Mouse (Mus musculus) cortical plate, adult 2 months (tissue): ENCODE measurements around the gene Echs1. TPM values are rescaled to one million over a fixed set of nuclear protein-coding genes. Genes with fewer than 3 reads are reported as not detected.

Experiments used
- H3K27ac ChIP-seq: fragments of 200-500 bp; 2 replicates; pipeline ENCODE4 v1.5.1; 2012; ENCODE audit warnings: low read length, control low read depth, inconsistent platforms; ENCODE audit not compliant: insufficient read depth
- H3K4me1 ChIP-seq: fragments of 200-500 bp; 2 replicates; pipeline ENCODE4 v1.6.1; 2011; ENCODE audit warnings: low read length; ENCODE audit not compliant: control insufficient read depth, insufficient read depth
- H3K4me3 ChIP-seq: fragments of 200-500 bp; 2 replicates; pipeline ENCODE4 v1.5.1; 2011; ENCODE audit warnings: mild to moderate bottlenecking, low read length, control low read depth; ENCODE audit not compliant: insufficient read depth
- CTCF ChIP-seq: fragments of 200-500 bp; IDR thresholded peaks from 2 replicates; pipeline ENCODE4 v1.5.1; 2011; ENCODE audit warnings: mild to moderate bottlenecking, control low read depth, low read length; ENCODE audit not compliant: insufficient read depth; ENCODE audit errors: extremely low read depth
- POLR2A ChIP-seq: fragments of 200-500 bp; IDR thresholded peaks from 2 replicates; pipeline ENCODE4 v1.6.1; 2011; ENCODE audit warnings: mild to moderate bottlenecking, low read length, control low read depth; ENCODE audit not compliant: insufficient read depth; ENCODE audit errors: extremely low read depth
- polyA plus RNA-seq: library from polyadenylated mRNA; depleted of rRNA; stranded (reverse); fragments of >200 nt; gene quantifications from 2 replicates; pipeline ENCODE4 v1.2.3, GENCODE M21; 2012; rRNA removed

The Echs1 gene
- polyA plus RNA-seq, 1 experiment, result 67.2 TPM

- TF ChIP-seq CTCF (no peak), POLR2A (no peak)
- no peak overlapping the region for H3K27ac ChIP-seq
- no peaks in the 10 kb centered on the region for H3K4me1 ChIP-seq
- no peak overlapping the region for H3K4me3 ChIP-seq
Observed at GRCm38 (mm10) chr7:140070042-140070711, 46.1 kb downstream of the Echs1 start.

GRCm38 (mm10) chr7:140067397-140067796, 48.9 kb downstream of the Echs1 start:
- Histone ChIP-seq H3K4me1 (no peaks in the 10 kb centered on the region), H3K27ac (no peak overlapping the region), H3K4me3 (no peak overlapping the region)
- TF ChIP-seq CTCF (no peak), POLR2A (no peak)

- Histone ChIP-seq H3K4me3 (no peak overlapping the region), H3K27ac (no peak overlapping the region), H3K4me1 (no peaks in the 10 kb centered on the region)
- TF ChIP-seq POLR2A (no peak), CTCF (peak; percentile 83)
Observed at GRCm38 (mm10) chr7:140063092-140063491, 53.2 kb downstream of the Echs1 start.

- peak; percentile 36 for TF ChIP-seq CTCF
- no peak for TF ChIP-seq POLR2A
- H3K4me1 ChIP-seq, result no peaks in the 10 kb centered on the region; the same call in 1 of the 2 replicates
- no peak overlapping the region for H3K4me3 ChIP-seq
- H3K27ac ChIP-seq, result no peak overlapping the region
Observed at GRCm38 (mm10) chr7:140062307-140062706, 54.0 kb downstream of the Echs1 start.

GRCm38 (mm10) chr7:140061832-140062130, 54.5 kb downstream of the Echs1 start:
- Histone ChIP-seq H3K4me1 (no peaks in the 10 kb centered on the region; the same call in 1 of the 2 replicates), H3K4me3 (no peak overlapping the region), H3K27ac (no peak overlapping the region)
- no peak for TF ChIP-seq CTCF
- no peak for TF ChIP-seq POLR2A

GRCm38 (mm10) chr7:140060936-140061831, 55.1 kb downstream of the Echs1 start:
- Histone ChIP-seq H3K4me3 (no peak overlapping the region), H3K27ac (no peak overlapping the region), H3K4me1 (no peaks in the 10 kb centered on the region; the same call in 1 of the 2 replicates)

GRCm38 (mm10) chr7:140059601-140060000, 56.7 kb downstream of the Echs1 start:
- Histone ChIP-seq H3K27ac (no peak overlapping the region), H3K4me3 (no peak overlapping the region), H3K4me1 (no peaks in the 10 kb centered on the region; the same call in 1 of the 2 replicates)
- TF ChIP-seq CTCF (no peak), POLR2A (no peak)

More at GRCm38 (mm10) chr7:140060936-140061831, 55.1 kb downstream of the Echs1 start:
- TF ChIP-seq CTCF (no peak), POLR2A (no peak)

- Histone ChIP-seq H3K27ac (no peak overlapping the region), H3K4me3 (0 out of 2 replicates have a peak overlapping the region, but pooled peaks have one; percentile 8), H3K4me1 (no peaks in the 10 kb centered on the region; the same call in 1 of the 2 replicates)
- TF ChIP-seq POLR2A (no peak), CTCF (no peak)
Observed at GRCm38 (mm10) chr7:140058528-140058927, 57.7 kb downstream of the Echs1 start.

GRCm38 (mm10) chr7:140057413-140058407, 58.6 kb downstream of the Echs1 start:
- TF ChIP-seq POLR2A (no peak), CTCF (no peak)
- Histone ChIP-seq H3K4me3 (peak overlapping the region; percentile 8), H3K27ac (no peak overlapping the region), H3K4me1 (no peaks in the 10 kb centered on the region; the same call in 1 of the 2 replicates)

Other genes with a start within 250 kb of the Echs1 start
- gene Kndc1, start 221.8 kb downstream of the Echs1 start, polyA plus RNA-seq, result 54.8 and 56.1 TPM in 2 replicates
- 0.08 TPM in 1 of 2 replicates, not detected in the other for gene Utf1, start 172.7 kb downstream of the Echs1 start, polyA plus RNA-seq
- 1.3 and 1.8 TPM in 2 replicates for gene 6430531B16Rik, start 137.7 kb downstream of the Echs1 start, polyA plus RNA-seq
- gene Adam8, start 123.9 kb downstream of the Echs1 start, polyA plus RNA-seq, result 6.2 and 6.5 TPM in 2 replicates
- 73.0 and 81.0 TPM in 2 replicates for gene Zfp511, start 80.1 kb downstream of the Echs1 start, polyA plus RNA-seq
- 49.3 and 51.8 TPM in 2 replicates for gene Tubgcp2, start 79.8 kb downstream of the Echs1 start, polyA plus RNA-seq
- gene Msx3, start 67.4 kb downstream of the Echs1 start, polyA plus RNA-seq, result 0.09 and 0.13 TPM in 2 replicates
- gene Caly, start 33.9 kb downstream of the Echs1 start, polyA plus RNA-seq, result 393 and 394 TPM in 2 replicates
- gene Prap1, start 23.1 kb downstream of the Echs1 start, polyA plus RNA-seq, result not detected in 2 replicates
- 89.7 and 95.9 TPM in 2 replicates for gene Fuom, start 14.0 kb downstream of the Echs1 start, polyA plus RNA-seq
- gene Paox, start 677 bp downstream of the Echs1 start, polyA plus RNA-seq, result 4.8 and 5.1 TPM in 2 replicates
- gene Mtg1, start 21.1 kb upstream of the Echs1 start, polyA plus RNA-seq, result 43.4 and 45.9 TPM in 2 replicates
- gene Sprn, start 38.4 kb upstream of the Echs1 start, polyA plus RNA-seq, result 128 and 142 TPM in 2 replicates
- not detected in 2 replicates for gene Olfr522, start 48.3 kb upstream of the Echs1 start, polyA plus RNA-seq
- 0.06 TPM in 1 of 2 replicates, not detected in the other for gene Olfr523, start 56.7 kb upstream of the Echs1 start, polyA plus RNA-seq
- not detected in 2 replicates for gene Olfr524, start 89.5 kb upstream of the Echs1 start, polyA plus RNA-seq
- gene Cd163l1, start 101.8 kb upstream of the Echs1 start, polyA plus RNA-seq, result 0.13 and 0.34 TPM in 2 replicates
- not detected in 2 replicates for gene 5830411N06Rik, start 130.8 kb upstream of the Echs1 start, polyA plus RNA-seq
- not detected in 2 replicates for gene Olfr525, start 204.4 kb upstream of the Echs1 start, polyA plus RNA-seq
- not detected in 2 replicates for gene Olfr527, start 217.5 kb upstream of the Echs1 start, polyA plus RNA-seq
- not detected in 2 replicates for gene Olfr60, start 245.2 kb upstream of the Echs1 start, polyA plus RNA-seq